Mouse (Mus musculus) ES-E14 (cell line): ENCODE data around the gene Gpatch8. TPM values are rescaled to one million over a fixed set of nuclear protein-coding genes. Genes with fewer than 3 reads are reported as not detected.

Experiments
- DNase-seq: peaks from one replicate; pipeline ENCODE4 v3.0.0-alpha.2; 2013; ENCODE audit warnings: low read depth, low spot score
- H3K27ac ChIP-seq: 2 replicates; pipeline ENCODE4 v1.5.1; 2012; ENCODE audit warnings: low read depth, mild to moderate bottlenecking, low read length, moderate library complexity, mixed read lengths; ENCODE audit not compliant: poor library complexity, insufficient read depth, severe bottlenecking
- H3K36me3 ChIP-seq: 2 replicates; pipeline ENCODE4 v1.6.1; 2012; ENCODE audit warnings: mild to moderate bottlenecking, low read length, moderate library complexity, mixed read lengths; ENCODE audit not compliant: control insufficient read depth, poor library complexity, insufficient read depth, severe bottlenecking
- H3K4me1 ChIP-seq, 2 experiments: fragments of 150-350 bp in 1 of 2; sonication (generic) in 1 of 2; 2 replicates each; pipeline ENCODE4 v1.6.1; 2012; ENCODE audit warnings: low read length in 2 of 2, mild to moderate bottlenecking in 1 of 2, mixed read lengths in 1 of 2; ENCODE audit not compliant: control insufficient read depth in 2 of 2, insufficient read depth in 2 of 2, poor library complexity in 1 of 2
- H3K4me3 ChIP-seq, 2 experiments: fragments of 150-350 bp in 1 of 2; sonication (generic) in 1 of 2; 2 replicates each; pipeline ENCODE4 v1.5.1; 2012; ENCODE audit warnings: low read length in 2 of 2, low read depth in 1 of 2, mild to moderate bottlenecking in 1 of 2, mixed read lengths in 1 of 2; ENCODE audit not compliant: insufficient read depth in 1 of 2, poor library complexity in 1 of 2, severe bottlenecking in 1 of 2
- H3K9ac ChIP-seq: 2 replicates; pipeline ENCODE4 v1.6.1; 2012; ENCODE audit warnings: low read depth, mild to moderate bottlenecking, low read length, mixed read lengths; ENCODE audit not compliant: poor library complexity, insufficient read depth, severe bottlenecking
- H3K9me3 ChIP-seq: fragments of 150-350 bp; sonication (generic); 2 replicates; pipeline ENCODE4 v1.6.1; 2012; ENCODE audit warnings: low read depth, mild to moderate bottlenecking, low read length; ENCODE audit not compliant: control insufficient read depth, insufficient read depth
- CHD2 ChIP-seq: IDR thresholded peaks from 2 replicates; pipeline ENCODE4 v1.6.1; 2014; ENCODE audit warnings: mild to moderate bottlenecking, low read depth, low read length, inconsistent platforms
- HCFC1 ChIP-seq: IDR thresholded peaks from 2 replicates; pipeline ENCODE4 v1.6.1; 2012; ENCODE audit warnings: low read length, inconsistent platforms, borderline replicate concordance; ENCODE audit not compliant: insufficient read depth
- MAFK ChIP-seq: IDR thresholded peaks from 2 replicates; pipeline ENCODE4 v1.6.1; 2014; ENCODE audit warnings: mild to moderate bottlenecking, low read depth, low read length, inconsistent platforms; ENCODE audit not compliant: insufficient read depth
- ZC3H11A ChIP-seq: IDR thresholded peaks from 2 replicates; pipeline ENCODE4 v1.6.1; 2012; ENCODE audit warnings: low read depth, mild to moderate bottlenecking, inconsistent platforms, low read length, borderline replicate concordance
- ZNF384 ChIP-seq: IDR thresholded peaks from 2 replicates; pipeline ENCODE4 v1.6.1; 2012; ENCODE audit warnings: low read depth, low read length, inconsistent platforms
- in situ Hi-C, 2 experiments: fragments of 600-800 bp; cut with MboI; formaldehyde crosslinking; loops; one replicate each; pipeline ENCODE4 v1.15.1; 2025; ENCODE audit warnings: low sequenced_read_pairs in 2 of 2, inconsistent platforms in 1 of 2; ENCODE audit not compliant: unreplicated experiment in 2 of 2
- total RNA-seq: library from RNA; depleted of rRNA; stranded (reverse); fragments of 300-350 nt; gene quantifications from 2 replicates; pipeline ENCODE4 v1.2.3, GENCODE M21; 2012

Gene Gpatch8
- total RNA-seq, 1 experiment: 22.9 TPM

- no peak for TF ChIP-seq CHD2
- TF ChIP-seq HCFC1: no peak
- TF ChIP-seq ZNF384: no peak
- TF ChIP-seq ZC3H11A: no peak
- no peak for TF ChIP-seq MAFK
Observed at GRCm38 (mm10) chr11:102557386-102557785, 1.2 kb upstream of the Gpatch8 start.

GRCm38 (mm10) chr11:102556716-102557074 lies 503 bp upstream of the Gpatch8 start:
- Histone ChIP-seq H3K9ac (no peak overlapping the region), H3K36me3 (no peaks in the 10 kb centered on the region), H3K4me3 (peak overlapping the region in 1 of 2 experiments; percentile 81; a peak in 2 of 4 replicates), H3K4me1 (peaks cover 0 to 4% of the 10 kb centered on the region in 2 experiments; a peak in 2 of 4 replicates), H3K9me3 (no peaks in the 10 kb centered on the region), H3K27ac (no peak overlapping the region)
- TF ChIP-seq CHD2 (no peak), HCFC1 (no peak), ZNF384 (no peak), MAFK (no peak), ZC3H11A (no peak)
- no peak for DNase-seq
- in situ Hi-C loops: no loop called here

More at GRCm38 (mm10) chr11:102557386-102557785, 1.2 kb upstream of the Gpatch8 start:
- no peak overlapping the region for H3K4me3 ChIP-seq
- in situ Hi-C loops: no loop called here
- H3K4me1 ChIP-seq: peaks cover 0 to 4% of the 10 kb centered on the region in 2 experiments; a peak in 2 of 4 replicates
- H3K27ac ChIP-seq: no peak overlapping the region
- H3K36me3 ChIP-seq: no peaks in the 10 kb centered on the region
- no peak overlapping the region for H3K9ac ChIP-seq
- no peaks in the 10 kb centered on the region for H3K9me3 ChIP-seq
- DNase-seq: no peak

- peak overlapping the region; percentile 93 for H3K9ac ChIP-seq
- no peak for TF ChIP-seq CHD2
- TF ChIP-seq MAFK: no peak
- no peak for TF ChIP-seq ZNF384
- TF ChIP-seq ZC3H11A: no peak
- TF ChIP-seq HCFC1: no peak
- H3K27ac ChIP-seq: peak overlapping the region; percentile 69
- in situ Hi-C loops: no loop called here
- peak overlapping the region; percentile 84 to 86 for H3K4me3 ChIP-seq
- H3K9me3 ChIP-seq: no peaks in the 10 kb centered on the region
- peaks cover 0 to 4% of the 10 kb centered on the region in 2 experiments; a peak in 1 of 4 replicates for H3K4me1 ChIP-seq
- DNase-seq: no peak
- no peaks in the 10 kb centered on the region for H3K36me3 ChIP-seq
Observed at GRCm38 (mm10) chr11:102555400-102556030, 677 bp downstream of the Gpatch8 start.

- H3K9ac ChIP-seq: no peak overlapping the region
- H3K4me1 ChIP-seq: peaks cover 0 to 2% of the 10 kb centered on the region in 2 experiments; a peak in 1 of 4 replicates
- no peak overlapping the region for H3K27ac ChIP-seq
- no peaks in the 10 kb centered on the region for H3K36me3 ChIP-seq
- H3K4me3 ChIP-seq: no peak overlapping the region
- TF ChIP-seq MAFK (no peak), ZNF384 (no peak), CHD2 (no peak)
- no peaks in the 10 kb centered on the region for H3K9me3 ChIP-seq
- DNase-seq: no peak
- in situ Hi-C loops: no loop called here
Observed at GRCm38 (mm10) chr11:102552051-102552450, 4.1 kb downstream of the Gpatch8 start.

GRCm38 (mm10) chr11:102551176-102551575 lies 5.0 kb downstream of the Gpatch8 start:
- Histone ChIP-seq H3K36me3 (no peaks in the 10 kb centered on the region), H3K9me3 (no peaks in the 10 kb centered on the region), H3K4me3 (no peak overlapping the region), H3K9ac (no peak overlapping the region), H3K27ac (no peak overlapping the region), H3K4me1 (peaks cover 0 to 2% of the 10 kb centered on the region in 2 experiments; a peak in 2 of 4 replicates)
- TF ChIP-seq ZC3H11A (no peak), CHD2 (no peak), ZNF384 (no peak), HCFC1 (no peak), MAFK (no peak)
- in situ Hi-C loops: no loop called here
- DNase-seq: no peak
